Mouse (Mus musculus) kidney, adult 8-10 months (tissue): ENCODE results near the gene Gm34302.
"Not testable (repeated sequence)": the region's sequence is repeated elsewhere in the genome, so short reads cannot be mapped to it uniquely, and the experiment has no call there.

Experiments
- DNase-seq, 2 experiments: peaks; one replicate each; pipeline ENCODE4 v3.0.0; 2022

The Gm34302 gene

DNA sequence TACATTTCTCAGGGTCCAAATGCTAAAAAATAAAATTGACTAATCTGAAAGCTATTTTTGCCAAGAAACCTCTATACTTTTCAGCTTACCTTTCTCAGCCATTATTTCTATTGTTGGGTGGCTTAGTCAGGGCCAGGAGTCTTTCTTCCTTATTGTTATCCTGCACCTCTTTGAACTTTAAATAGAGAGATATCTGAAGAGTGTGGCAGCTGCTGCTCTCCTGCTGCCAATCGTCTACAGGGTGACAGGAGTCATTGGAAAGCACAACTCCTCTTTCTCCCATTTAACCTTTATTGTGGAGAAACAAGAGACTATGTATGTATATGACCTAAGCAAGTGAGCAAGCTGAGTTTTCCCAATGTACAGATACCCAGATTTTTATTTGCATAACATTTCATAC, at the start of gene Gm34302:
TSS of gene Gm34302 (minus strand) at position 154 of the 400 bp plus-strand sequence.
- DNase-seq: no peak

DNA sequence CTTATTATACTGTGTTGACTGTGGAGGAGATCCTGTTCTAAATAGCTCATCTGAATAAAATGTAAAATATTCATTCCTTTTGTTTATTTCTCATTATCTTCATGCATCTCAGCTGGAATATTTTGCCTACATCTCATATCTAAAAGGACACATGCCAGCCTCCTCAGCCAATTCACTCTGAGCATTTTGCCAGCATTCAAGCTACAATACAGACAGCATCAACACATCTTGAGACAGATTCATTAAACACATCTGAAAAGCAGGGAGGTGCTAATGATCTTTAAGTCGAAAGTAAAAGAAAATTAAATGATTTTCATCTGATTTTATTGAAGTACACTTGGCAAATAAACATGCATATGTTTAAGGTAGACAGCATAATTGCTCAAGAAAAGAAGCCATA, 48.2 kb upstream of the Gm34302 start:
- DNase-seq: no peak

DNA sequence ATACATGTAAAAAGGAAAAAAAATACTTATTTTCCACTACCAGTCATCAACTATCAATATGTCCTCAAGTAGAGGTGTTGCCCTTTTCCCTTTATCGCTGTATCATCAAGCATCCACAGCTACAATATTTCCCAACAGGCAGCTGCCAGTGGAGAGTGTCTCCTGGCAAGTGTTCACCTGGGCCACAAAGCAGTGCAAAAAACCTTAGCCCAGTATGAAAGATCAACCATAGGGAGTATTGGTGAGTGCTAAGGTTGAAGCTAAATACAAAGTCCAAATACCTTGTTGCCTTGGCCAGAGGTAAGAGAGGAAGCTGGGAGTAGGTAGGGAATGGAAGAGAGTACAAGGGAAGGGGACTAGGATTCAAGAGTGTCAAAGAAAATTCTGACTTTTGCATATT, 34.0 kb upstream of the Gm34302 start:
- DNase-seq: peak; percentile 29 to 56

DNA sequence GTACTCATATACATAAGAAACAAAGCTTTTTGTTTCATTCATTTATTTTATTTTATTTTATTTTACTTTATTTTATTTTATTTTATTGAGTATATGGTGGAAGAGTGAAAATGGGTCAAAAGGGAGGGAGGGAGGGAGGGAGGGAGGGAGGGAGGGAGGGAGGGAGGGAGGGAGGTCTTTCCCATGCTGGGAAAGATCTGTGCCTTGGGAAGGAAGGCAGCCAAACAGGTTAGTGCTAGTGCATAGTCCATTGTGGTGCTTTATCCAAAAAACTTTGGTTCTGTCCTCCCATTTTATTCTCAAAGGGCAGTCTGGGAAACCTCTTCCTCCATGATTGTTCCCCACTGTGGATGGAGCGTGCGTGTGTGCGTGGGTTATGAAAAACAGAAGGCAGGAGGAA, 32.6 kb upstream of the Gm34302 start:
- DNase-seq: not testable (repeated sequence)

DNA sequence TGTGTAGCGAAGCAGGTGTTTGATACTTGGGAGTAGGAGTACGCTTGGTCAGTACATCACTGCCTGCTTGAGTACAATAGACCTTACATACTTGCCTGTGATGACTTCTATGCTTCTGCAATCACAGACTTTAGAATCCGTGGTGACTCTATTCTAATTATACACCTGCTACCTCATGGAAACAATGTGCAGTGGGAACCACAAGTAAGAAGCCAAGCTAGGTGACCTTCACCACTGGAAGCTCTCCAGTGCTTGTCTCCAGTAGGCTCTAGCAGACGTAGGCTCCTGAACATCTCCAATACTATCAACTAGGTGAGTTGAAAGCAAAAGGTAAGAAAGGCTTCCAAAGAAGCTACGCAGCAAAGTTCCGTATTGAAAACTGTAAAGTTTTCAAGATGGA, 27.6 kb upstream of the Gm34302 start:
- DNase-seq: no peak

DNA sequence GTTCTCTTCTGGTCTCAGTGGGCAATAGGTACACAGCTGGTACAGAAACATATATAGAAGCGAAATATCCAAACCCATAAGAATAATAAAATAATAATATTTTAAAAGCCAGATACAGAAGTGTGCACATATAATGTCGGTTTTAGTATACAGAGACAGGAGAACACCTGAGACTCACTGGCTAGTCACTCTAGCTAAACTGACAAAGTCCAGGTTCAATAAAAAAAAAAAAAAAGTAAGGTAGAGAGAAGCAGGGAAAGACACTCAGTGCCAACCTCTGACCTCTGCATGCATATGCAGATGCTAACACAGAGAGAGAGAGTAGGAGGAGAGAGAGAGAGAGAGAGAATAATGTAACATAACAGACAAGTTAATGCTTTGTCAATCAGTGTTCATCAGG, 25.8 kb upstream of the Gm34302 start:
- DNase-seq: no peak

DNA sequence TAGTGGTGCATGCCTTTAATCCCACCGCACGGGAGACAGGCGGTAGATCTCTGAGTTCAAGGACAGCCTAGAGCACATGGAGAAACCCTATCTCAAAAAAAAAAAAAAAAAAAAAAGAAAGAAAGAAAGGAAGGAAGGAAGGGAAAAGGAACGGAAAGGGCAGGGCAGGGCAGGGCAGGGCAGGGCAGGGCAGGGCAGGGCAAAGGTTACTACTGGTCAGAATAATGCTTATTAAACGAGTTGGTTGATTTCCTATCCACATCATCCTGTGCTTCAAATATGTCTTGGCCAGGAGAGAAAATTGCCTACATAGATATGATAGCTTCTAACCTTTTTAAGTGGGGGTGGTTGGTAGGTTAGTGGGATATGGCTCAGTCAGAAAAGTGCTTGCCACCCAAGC, 25.2 kb upstream of the Gm34302 start:
- no peak for DNase-seq

DNA sequence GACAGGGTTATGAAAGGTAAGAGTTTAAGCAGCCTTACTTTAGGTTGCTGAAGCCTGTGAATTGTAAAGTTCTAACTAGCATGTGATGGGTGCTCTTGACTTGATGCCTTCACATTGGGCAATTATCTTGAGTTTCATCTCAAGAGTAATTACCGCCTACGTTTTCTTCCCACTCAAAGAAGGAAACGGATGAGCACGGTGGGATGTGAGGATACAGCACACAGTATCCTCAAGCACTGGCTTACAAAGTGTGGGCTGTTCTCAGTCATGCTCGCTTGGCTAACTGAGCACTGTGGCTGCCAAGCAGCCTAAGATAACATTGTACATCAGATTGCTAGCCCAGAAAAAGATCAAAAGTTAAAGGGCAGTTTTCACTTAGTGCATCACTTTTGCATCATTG, 20.8 kb upstream of the Gm34302 start:
- no peak for DNase-seq

DNA sequence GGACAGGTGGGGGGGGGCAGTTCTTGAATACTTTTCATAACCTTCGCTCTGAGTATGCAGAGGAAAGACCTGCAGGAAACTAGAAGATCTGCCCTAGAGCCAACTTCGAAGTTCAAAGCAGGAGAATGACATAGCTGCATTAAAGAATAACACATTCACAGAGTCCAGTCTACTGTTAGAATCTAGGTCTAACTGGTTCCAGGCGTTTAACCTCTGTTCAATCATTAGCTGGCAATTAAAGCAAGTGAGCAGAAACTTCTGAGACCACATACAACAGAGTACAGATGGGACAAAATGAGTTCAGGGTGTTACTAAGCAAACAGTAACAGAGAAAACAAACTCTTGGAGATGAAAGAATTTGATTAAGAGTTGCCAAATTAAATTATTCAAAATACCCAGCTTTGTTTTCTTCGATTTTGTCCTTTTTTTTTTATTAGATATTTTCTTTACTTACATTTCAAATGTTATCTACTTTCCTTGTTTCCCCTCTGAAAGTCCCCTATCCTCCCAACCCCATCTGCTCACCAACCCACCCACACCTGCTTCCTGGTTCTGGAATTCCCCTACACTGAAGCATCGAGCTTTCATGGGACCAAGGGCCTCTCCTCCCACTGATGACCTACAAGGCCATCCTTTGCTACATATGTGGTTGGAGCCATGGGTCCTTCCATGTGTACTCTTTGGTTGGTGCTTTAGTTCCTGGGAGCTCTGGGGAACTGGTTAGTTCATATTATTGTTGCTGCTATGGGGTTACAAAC, 11.1 kb upstream of the Gm34302 start:
- DNase-seq: peak; percentile 32 to 91

DNA sequence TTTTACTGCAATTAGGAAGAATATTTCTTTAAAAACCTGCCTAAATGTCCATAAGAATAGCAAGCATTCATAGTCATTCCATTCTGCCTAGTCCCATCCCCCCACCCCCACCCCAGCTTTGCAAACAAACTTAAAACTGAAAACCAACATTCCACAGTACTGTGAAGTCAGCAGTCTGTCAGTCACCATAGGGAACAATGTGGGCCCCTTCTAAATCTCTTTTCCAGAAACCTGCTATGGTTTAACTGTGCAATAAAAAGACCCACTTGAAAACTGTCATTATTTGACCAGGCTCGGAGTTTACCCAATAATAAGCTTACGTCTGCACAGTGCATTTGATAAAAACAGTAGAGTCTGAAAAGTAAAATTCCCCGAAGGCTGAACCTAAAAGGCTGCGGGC, 9.9 kb upstream of the Gm34302 start:
- no peak for DNase-seq

DNA sequence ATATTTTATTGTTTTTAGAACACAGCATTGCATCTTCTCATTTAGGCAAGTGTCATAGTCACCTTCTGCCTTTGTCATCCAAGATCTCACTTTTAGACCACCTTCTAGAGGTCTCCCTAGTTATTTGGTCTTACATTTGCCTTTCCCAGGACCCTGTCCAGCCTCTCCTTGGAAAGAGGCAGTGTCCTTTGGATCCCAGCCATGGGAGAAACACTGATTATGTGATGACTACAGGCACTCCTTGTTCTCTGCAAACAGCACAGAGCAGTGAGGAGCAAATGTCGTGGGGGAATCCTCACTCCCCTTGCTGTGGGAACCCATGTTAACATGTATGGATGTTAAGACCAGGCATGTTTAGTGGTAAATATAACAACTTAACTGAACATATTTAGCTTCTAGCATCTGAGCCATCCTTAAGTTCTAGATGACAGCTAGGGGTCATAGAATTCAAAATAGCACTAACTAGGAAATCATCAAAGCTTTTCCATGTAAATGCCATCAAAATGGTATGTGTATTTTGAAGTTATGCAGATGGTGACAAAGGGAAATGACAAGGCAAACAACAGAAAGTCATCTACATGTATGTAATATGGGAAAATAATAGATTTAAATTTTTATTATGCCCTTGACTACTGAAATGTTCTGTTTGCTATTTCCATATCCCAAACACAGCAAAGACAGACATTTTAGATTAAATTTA, 43.1 kb downstream of the Gm34302 start:
- no peak for DNase-seq

DNA sequence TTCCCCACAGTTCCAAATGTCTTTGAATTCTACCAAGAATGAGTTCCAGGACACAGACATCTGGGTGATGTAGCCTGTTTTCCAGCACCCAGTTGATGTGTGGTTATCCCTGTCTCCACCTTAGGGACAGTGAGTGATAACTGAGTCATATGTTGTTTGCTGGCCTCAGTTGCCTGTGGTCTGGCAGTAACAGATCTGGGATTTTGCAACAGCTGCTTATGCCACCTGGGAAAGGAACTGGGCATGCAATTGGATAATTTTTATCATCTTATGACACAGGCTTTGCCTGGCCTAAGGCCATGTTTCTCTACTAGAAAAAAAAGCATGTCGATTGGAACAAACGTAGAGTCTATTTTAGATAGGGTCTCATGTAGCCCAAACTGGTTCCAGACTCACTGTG, 43.9 kb downstream of the Gm34302 start:
- DNase-seq: no peak

DNA sequence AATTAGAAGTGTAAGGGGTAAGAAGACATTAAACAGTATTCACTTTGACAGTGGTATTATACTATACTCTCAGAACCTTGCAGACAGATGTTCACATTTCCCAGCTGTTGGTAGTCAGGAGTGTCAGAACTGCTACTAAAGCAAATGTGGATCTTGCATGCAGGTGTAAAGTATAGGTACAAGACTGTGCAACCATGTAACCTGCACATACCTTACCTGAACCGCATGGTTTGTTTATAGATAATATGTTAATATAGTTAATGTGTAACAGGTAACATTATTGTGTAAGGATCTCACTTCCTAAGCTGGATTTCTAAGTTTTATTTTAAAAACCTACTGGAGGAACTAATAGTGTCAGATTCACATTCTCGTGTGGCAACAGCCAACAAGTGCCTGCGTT, 44.8 kb downstream of the Gm34302 start:
- DNase-seq: no peak
